Mouse (Mus musculus) adrenal gland, postnatal 36 days (tissue): ENCODE measurements around the gene BC051665. TPM values are rescaled to one million over a fixed set of nuclear protein-coding genes. Genes with fewer than 3 reads are reported as not detected.

Source experiments
- DNase-seq, 2 experiments: peaks; one replicate each; pipeline ENCODE4 v3.0.0; 2021; ENCODE audit warnings: mixed read lengths in 1 of 2
- long read RNA-seq, 2 experiments: library from polyadenylated mRNA; stranded (forward); transcript quantifications; one replicate each; pipeline ENCODE4 v2.0.0; 2021; ENCODE audit warnings: borderline sequencing depth in 2 of 2
- total RNA-seq, 2 experiments: library from RNA; stranded (reverse); gene quantifications; 2 replicates each; pipeline ENCODE4 v1.2.3; 2021

BC051665 gene
- total RNA-seq: not detected
- long read RNA-seq, experiment 1: 0 reads
- long read RNA-seq, experiment 2: 0 reads

DNA sequence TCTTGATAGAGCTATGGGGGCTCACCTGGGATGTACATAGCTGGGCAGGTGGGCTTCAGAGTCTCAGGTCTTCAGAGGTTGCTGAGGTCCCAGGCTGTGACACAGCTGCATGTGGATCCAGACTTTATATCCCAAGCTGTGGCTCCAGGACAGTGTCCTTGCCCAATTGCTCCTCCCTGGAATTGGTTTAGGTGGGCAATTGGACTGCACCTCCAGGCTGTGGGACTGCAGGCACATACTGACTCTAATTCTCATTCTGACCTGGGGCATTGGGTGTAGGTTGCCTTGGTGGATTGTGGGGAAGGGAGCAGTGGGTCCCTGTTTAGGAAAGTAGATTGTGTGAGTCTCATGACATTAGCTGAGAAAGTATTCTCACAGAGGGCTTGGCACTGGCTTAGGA lies at the start of gene BC051665:
Gene BC051665 (minus strand): TSS at position 101 of the 400 bp plus-strand sequence.
- DNase-seq: no peak

GRCm38 (mm10) chr13:60826052-60826451 lies 39.9 kb upstream of the BC051665 start:
- DNase-seq: peak; percentile 21 to 25

DNA sequence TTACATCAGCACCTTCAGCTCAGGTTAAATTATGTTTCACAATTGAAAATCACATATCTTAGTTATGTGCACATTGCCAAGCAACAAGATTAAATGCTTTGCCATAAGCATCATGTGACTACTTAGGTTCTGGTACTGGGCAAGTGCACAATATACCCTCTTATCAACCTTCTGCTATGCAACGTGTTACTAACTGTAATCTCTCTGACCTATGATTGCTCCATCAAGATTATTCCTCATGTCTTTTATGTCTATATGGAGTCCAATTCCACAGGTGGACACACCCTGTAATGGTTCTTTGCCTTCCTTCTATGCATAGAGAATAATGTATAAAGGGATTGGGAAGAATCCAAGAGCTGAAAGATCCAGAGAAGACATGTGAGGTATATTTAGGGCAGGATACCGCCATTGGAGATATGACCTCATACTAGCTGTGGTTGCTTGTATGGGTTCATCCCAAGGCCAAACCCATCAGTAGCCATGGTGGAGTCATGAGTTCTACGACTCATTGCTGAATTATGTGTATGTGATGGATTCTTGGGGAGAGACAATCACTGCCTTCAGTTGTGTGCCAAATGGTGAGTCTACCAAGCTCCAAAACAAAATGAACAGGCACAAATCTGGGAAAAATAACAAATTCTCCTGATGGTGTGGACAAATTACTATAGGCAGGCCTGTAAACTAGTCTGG lies 34.5 kb upstream of the BC051665 start:
- DNase-seq: no peak

- DNase-seq: peak; percentile 53 to 62
Measured at GRCm38 (mm10) chr13:60819469-60819868, 33.3 kb upstream of the BC051665 start.

DNA sequence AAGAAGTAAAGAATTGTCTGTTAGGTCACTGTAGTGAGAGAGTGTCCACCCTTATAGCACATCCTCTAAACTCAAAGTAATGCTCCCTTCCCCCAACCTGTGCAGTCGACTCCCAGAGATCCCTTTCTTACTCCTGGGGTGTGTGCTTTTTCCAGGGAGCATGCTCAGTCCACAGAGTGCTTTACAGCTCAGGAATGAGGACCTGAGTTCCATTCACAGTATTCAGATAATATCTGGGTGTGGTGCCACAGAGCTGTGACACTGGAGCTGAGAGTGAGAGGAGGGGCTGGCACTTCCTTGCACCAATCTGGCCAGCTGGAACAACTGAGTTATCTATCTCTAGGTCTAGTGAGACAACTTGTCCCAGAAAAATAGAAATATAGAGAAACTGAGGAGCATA lies 27.6 kb upstream of the BC051665 start:
- DNase-seq: no peak

DNA sequence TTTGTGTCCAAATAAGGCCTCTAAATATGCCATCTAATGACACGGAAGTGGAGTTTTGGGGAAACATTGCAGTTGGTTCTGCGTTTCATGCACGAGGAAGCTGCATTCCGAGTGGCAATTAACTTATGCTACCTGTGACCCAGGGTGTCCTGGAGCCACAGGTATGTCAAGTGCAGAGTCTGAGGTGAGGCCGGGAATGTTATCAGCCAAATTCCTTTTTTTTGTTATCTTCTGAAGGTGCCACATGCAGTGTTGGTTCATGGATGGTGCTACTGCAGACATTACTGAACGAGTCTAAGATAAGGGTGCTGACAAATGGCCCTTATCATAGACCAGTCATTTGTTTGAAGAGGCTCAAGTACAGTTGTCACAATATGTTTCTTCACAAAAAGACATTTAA lies 26.6 kb upstream of the BC051665 start:
- DNase-seq: no peak

- DNase-seq: no peak
Measured at GRCm38 (mm10) chr13:60809690-60810089, 23.5 kb upstream of the BC051665 start.

DNA sequence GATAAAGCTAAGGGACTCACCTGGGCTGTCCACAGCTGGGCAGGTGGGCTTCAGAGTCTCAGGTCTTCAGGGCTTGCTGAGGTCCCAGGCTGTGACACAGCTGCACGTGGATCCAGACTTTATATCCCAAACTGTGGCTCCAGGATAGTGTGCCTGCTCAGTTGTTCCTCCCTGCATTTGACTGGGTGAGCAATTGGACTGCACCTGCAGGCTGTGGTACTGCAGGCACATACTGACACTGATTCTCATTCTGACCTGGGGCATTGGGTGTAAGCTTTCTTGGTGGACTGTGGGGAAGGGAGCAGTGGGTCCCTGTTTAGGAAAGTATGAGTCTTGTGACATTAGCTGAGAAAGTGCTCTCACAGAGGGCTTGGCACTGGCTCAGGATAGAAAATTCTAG lies 16.6 kb upstream of the BC051665 start, which contains the start of gene Ctsll3:
Gene Ctsll3 (minus strand): TSS at position 101 of the 400 bp plus-strand sequence.
- DNase-seq: no peak

- DNase-seq: no peak
Measured at GRCm38 (mm10) chr13:60789466-60789865, 3.3 kb upstream of the BC051665 start.

GRCm38 (mm10) chr13:60783301-60783700 lies 2.9 kb downstream of the BC051665 start:
- DNase-seq: no peak

- no peak for DNase-seq
Measured at GRCm38 (mm10) chr13:60780534-60780933, 5.6 kb downstream of the BC051665 start.

- DNase-seq: no peak
Measured at GRCm38 (mm10) chr13:60761161-60761560, 25.0 kb downstream of the BC051665 start.

DNA sequence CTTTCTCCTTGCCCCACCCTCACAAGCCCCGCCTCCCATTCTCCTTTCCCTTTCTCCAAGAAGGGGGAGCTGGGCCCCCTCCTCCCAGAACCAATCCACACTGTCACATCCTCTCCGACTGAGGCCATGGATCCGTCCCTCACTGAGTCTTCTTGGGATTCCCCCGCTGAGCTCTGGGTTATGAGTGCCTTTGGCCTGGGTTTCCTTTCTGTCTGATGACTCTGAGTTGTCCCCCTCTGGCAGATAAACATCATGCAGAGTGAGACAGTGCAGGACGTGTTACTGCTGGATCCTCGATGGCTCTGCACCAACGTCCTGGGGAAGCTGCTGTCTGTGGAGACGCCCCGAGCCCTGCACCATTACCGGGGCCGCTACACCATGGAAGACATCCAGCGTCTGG lies 25.8 kb downstream of the BC051665 start:
- no peak for DNase-seq

DNA sequence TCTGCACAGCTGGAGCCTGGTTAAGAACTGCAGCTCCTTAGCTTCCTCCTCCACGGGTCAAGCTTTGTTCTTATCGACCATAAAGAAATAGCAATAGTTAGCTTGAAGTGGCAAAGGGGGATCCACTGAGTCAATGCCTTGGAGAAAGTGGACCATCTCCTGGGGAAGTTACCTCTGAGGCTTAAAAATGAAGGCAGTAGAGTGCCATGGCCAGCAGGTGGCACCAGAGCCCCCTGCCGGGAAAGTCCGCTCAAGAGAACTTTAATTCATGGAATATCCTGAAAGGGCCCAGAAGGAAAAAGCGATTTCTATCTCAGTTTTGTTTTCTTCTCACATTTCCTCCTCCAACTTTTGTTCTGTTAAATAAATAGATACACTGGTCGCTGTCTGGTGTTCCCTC lies 27.0 kb downstream of the BC051665 start:
- DNase-seq: peak; percentile 56 to 68

GRCm38 (mm10) chr13:60757292-60757691 lies 28.9 kb downstream of the BC051665 start:
- DNase-seq: no peak

DNA sequence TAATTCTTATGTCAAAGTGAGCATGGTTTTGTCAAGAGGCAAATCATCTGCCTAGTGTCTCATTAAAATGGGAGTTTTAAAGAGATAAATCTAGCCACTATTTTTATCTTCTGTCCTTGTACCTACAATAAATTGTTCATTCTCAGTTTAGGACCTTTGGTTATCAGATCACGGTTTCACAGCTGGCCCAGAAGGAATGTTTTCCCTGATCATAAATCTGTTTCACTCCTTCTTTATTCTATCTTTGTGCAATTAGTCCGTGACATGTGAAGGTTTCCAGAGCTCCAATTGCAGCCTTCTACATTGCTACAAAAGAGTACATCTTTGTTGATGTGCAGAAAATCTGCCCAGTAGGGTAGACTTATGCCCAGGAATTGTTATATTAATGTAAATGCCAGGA lies 30.9 kb downstream of the BC051665 start:
- no peak for DNase-seq

GRCm38 (mm10) chr13:60753216-60753615 lies 32.9 kb downstream of the BC051665 start:
- DNase-seq: no peak

DNA sequence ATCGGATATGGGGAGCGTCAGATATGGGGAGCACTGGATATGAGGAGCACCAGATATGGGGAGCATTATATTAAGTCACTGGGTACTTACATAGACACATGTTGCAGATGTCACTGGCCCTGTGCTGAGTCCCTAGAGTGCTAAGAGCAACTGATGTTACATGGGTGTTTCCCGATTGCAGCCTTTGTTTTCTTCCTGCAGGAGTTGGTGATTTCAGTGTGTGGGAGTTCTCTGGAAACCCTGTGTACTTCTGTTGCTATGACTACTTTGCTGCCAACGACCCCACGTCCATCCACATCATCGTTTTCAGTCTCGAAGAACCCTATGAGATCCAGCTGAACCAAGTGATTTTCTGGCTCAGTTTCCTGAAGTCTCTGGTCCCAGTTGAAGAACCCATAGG lies 35.2 kb downstream of the BC051665 start:
- no peak for DNase-seq

GRCm38 (mm10) chr13:60748556-60748955 lies 37.6 kb downstream of the BC051665 start:
- DNase-seq: no peak

DNA sequence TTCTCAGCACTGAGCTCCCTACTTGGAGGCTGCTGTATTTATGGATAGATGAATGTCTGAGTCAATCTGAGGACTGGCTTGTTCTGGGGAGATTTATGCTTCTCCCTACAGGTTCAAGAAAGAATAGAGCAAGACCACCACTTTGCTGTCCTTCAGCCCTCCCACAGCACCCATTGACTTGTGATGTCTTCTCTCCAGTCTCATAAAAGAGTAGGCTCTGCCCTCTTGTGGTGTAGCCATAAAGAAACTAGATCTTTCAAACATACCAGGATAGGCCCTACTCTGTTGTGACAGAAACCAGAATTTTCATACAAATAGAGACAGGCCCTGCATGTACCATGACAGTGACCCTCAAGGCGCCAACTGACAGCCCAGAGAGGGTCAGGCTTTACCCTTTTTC lies 39.0 kb downstream of the BC051665 start:
- no peak for DNase-seq

- peak in 1 of 2 experiments; percentile 45 for DNase-seq
Measured at GRCm38 (mm10) chr13:60746271-60746670, 39.9 kb downstream of the BC051665 start.

DNA sequence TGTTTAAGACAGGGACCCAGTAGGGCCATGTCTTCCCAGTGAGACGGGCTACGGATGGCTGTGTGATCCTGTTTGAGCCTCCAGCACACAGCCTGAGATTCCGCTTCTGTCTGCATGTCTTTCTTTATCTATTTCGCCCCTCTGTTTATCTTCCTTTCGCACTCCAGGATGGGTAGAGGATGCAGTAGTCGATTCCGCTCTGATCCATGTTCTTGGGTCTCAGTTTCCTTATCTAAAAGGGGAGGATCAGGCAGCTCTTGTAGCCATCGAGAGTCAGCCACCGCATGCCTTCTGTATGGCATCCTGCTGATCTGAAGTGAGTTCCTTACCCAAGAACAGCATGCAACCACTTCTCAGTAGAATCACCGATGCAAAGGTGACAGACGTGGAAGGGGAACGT lies 40.8 kb downstream of the BC051665 start:
- DNase-seq: no peak

GRCm38 (mm10) chr13:60744736-60745135 lies 41.4 kb downstream of the BC051665 start:
- DNase-seq: no peak

GRCm38 (mm10) chr13:60744078-60744460 lies 42.1 kb downstream of the BC051665 start:
- peak; percentile 85 to 88 for DNase-seq
